24 mouse cellular contexts compared by ENCODE assay signal in genomic region chr12:63279321-63279720, GRCm38 (mm10).
"Had no signal": no experiment of that assay in that cellular context is flagged by ENCODE, and none has a peak within 500 bp of the region (broad histone marks: within the 10 kb centered on the region; RNA-seq: fewer than 3 reads in every experiment).

No protein-coding gene starts in this region.

- H3K36me3 ChIP-seq: heart, embryonic 10.5 days; heart, embryonic 12.5 days; hindbrain, embryonic 13.5 days; hindbrain, embryonic 15.5 days; kidney, embryonic 15.5 days; limb, embryonic 10.5 days; limb, embryonic 12.5 days had no signal

- DNase-seq: gastrocnemius, adult 2 months; gastrocnemius, postnatal 10 days; gastrocnemius, postnatal 25 days; heart, adult 18-20 months; heart, postnatal 10 days; heart, postnatal 4 days; kidney, adult 11 months; kidney, adult 2 months; kidney, adult 9 months; kidney, postnatal 25 days; kidney, postnatal 4 days; liver had no signal

- H3K9ac ChIP-seq: heart, embryonic 12.5 days; hindbrain, embryonic 13.5 days; hindbrain, embryonic 15.5 days; kidney, embryonic 15.5 days; limb, embryonic 12.5 days had no signal

- H3K4me3 ChIP-seq: gastrocnemius, adult 2 months; heart, embryonic 10.5 days; heart, embryonic 12.5 days; hindbrain, embryonic 13.5 days; hindbrain, embryonic 15.5 days; kidney, embryonic 15.5 days; layer of hippocampus, adult 2 months; left cerebral cortex, adult 2 months; limb, embryonic 10.5 days; limb, embryonic 12.5 days had no signal

- ATAC-seq: hindbrain, postnatal 0 days; intestine, embryonic 16.5 days had no signal

- H3K4me1 ChIP-seq: heart, embryonic 10.5 days; heart, embryonic 12.5 days; hindbrain, embryonic 13.5 days; hindbrain, embryonic 15.5 days; kidney, embryonic 15.5 days; limb, embryonic 10.5 days; limb, embryonic 12.5 days had no signal

- H3K9me3 ChIP-seq: heart, embryonic 10.5 days; heart, embryonic 12.5 days; hindbrain, embryonic 13.5 days; hindbrain, embryonic 15.5 days; kidney, embryonic 15.5 days; limb, embryonic 10.5 days; limb, embryonic 12.5 days had no signal

- H3K27ac ChIP-seq: gastrocnemius, adult 2 months; heart, embryonic 10.5 days; hindbrain, embryonic 13.5 days; hindbrain, embryonic 15.5 days; hindbrain, postnatal 0 days; kidney, embryonic 15.5 days; kidney, postnatal 0 days; layer of hippocampus, adult 2 months; left cerebral cortex, adult 2 months; limb, embryonic 10.5 days; limb, embryonic 12.5 days had no signal

- H3K4me2 ChIP-seq: heart, embryonic 12.5 days; hindbrain, embryonic 13.5 days; hindbrain, embryonic 15.5 days; kidney, embryonic 15.5 days; limb, embryonic 12.5 days had no signal

- H3K27me3 ChIP-seq: heart, embryonic 12.5 days; hindbrain, embryonic 13.5 days; hindbrain, embryonic 15.5 days; kidney, embryonic 15.5 days; limb, embryonic 12.5 days had no signal
